Mouse (Mus musculus): ENCODE measurements around the gene Mindy4. TPM values are rescaled to one million over a fixed set of nuclear protein-coding genes. Genes with fewer than 3 reads are reported as not detected.

Gene Mindy4
- total RNA-seq, 2 experiments from 2014 or later = 2.7 to 3.8 TPM

DNA sequence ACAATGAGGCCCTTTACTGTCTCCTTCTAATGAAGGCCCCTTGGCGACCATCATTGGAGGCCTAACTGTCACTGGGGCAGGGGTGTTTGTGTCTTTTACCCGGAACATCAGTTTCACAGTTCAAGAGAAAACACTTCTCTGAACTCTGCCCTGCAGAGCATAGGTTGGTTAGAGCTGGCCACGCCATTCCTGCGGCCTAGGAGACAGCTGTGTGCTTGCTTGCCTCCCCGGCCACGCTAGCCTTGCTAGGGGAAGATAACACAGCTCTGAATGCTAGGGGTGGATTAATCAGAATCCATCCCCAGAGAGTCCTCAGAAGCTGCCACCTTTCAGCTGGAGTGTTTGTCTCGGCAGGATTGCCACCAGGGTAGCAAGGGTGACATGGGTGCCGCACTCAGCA lies 96.3 kb downstream of the Mindy4 start:
- DNase-seq = no peak
- TF ChIP-seq CTCF (IDR thresholded peaks at IDR 0.05) = no peak
- Histone ChIP-seq H3K4me3 (no peak overlapping the region), H3K27ac (no peak overlapping the region)
- intact Hi-C loops (cut with DNase I) = no loop called here

DNA sequence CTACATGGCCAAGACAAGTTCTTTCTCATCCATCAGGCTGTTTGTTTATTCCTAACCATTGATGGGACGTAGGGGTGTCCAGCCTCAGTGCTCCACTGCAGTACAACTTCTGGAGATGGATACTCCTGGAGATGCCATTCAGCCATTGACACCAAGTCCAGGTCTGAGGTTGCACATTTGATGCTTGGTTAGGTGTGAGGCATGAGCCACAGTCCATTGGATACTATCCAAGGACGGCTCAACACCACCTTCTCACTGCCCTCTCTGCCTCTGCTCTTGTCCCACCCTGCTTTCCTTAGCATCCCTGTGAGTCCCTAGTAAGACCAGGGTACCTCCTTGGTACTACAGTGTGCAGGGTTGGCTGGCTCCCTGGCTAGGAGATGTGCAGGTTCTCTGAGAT lies 96.7 kb downstream of the Mindy4 start:
- intact Hi-C loops (cut with DNase I) = no loop called here
- TF ChIP-seq CTCF (IDR thresholded peaks at IDR 0.05) = no peak
- Histone ChIP-seq H3K27ac (no peak overlapping the region), H3K4me3 (no peak overlapping the region)
- DNase-seq = no peak

DNA sequence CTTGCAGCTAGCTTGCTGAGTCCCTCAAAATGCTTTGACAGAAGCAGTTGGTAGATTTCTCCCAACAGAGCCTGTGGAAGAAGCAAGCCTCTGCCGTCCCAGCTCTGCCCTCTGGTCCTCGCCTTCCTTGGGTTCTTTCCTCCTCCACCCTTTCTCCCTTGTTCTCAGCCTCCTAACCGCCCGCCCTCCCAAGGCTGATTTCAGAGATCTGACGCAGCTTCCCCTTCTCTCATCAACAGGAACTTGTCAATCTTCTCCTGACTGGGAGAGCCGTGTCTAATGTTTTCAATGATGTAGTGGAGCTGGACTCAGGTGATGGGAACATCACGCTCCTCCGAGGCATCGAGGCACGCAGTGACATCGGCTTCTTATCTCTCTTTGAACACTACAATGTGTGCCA lies 97.5 kb downstream of the Mindy4 start:
- TF ChIP-seq CTCF (IDR thresholded peaks at IDR 0.05) = no peak
- intact Hi-C loops (cut with DNase I) = no loop called here
- DNase-seq = no peak
- no peak overlapping the region for H3K27ac ChIP-seq
- no peak overlapping the region for H3K4me3 ChIP-seq

DNA sequence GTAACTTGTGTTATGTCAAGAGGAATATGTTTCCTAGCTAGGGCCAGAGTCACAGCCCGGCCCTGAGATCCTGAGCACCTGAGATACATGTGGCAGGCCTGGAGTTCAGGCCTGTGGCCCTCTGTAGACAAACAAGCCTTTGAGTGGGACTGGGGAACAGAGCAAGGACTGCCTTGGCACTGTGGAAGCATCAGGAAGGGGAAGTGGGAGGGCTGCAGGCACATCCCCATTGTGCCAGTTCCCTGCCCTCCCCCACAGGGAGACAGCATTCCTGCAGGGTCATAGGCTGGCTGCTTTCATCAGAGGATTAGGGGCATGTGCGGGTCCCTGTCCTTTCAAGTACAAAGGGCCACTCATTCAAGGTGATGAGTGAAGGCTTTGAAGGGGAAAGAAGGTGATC lies 107.0 kb downstream of the Mindy4 start:
- no peak overlapping the region for H3K27ac ChIP-seq
- intact Hi-C loops (cut with DNase I) = no loop called here
- DNase-seq = no peak
- no peak overlapping the region for H3K4me3 ChIP-seq
- TF ChIP-seq CTCF (IDR thresholded peaks at IDR 0.05) = no peak

DNA sequence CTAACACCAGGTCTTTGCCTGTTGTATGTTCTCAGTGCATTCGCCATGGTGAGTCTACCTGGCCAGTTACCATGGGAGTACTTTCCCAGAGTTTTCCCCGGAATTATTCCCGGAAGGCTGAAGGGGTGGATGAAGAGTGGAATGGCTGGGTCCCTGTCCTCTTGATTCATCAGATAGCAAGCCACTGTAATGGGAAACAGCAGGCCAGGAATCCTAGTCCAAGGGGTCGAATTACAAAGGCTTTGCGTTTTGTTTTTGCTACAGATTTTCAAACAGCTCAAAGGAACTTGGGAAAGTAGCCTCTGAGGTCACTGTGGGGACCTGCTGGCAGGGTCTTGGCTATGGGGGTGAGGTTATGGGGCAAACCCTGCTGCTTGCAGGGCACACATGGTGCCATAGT lies 108.8 kb downstream of the Mindy4 start:
- intact Hi-C loops (cut with DNase I) = no loop called here
- no peak for DNase-seq
- Histone ChIP-seq H3K4me3 (no peak overlapping the region), H3K27ac (no peak overlapping the region)
- no peak for TF ChIP-seq CTCF (IDR thresholded peaks at IDR 0.05)

DNA sequence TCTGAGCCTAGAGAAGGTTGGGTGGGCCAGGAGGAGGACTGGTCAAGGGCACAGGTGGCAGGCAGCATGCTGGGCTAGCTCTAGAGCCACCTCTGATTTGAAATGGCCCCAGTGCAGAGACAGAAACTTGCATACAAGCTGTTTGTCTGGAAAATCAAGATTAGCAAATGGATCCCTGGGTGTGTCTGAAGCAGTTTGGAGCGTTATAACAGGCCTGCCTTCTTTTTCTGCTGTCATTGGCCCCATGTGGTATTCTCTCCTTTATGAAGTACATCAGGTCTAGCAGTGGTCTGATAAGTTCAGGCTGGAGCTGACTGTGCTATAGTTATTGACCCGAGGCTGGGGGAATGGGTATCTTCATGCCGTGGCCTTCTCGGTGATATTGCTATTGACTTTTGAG lies 110.7 kb downstream of the Mindy4 start:
- intact Hi-C loops (cut with DNase I) = no loop called here
- H3K4me3 ChIP-seq = no peak overlapping the region
- no peak for TF ChIP-seq CTCF (IDR thresholded peaks at IDR 0.05)
- no peak for DNase-seq
- H3K27ac ChIP-seq = no peak overlapping the region; the same call in 1 of the 2 replicates

DNA sequence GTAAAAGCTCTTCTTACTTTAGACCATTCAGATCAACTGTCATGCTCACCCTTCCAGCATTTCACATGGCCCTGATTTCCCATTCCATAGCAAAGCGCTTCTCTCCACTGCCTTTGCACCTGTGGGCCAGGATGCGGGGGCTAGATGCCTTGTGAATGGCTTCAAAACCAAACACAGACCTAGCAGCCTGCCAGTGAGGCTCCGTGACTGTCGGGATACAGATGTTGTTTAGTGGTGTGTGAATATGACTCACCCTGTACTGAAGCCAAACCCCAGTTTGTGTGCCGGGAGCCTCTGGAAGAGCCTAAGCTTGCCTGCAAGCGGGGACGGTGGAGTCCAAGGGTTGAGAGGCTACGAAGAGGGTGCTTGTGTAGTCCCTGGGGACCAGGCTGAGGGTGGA lies 111.4 kb downstream of the Mindy4 start:
- no peak overlapping the region for H3K27ac ChIP-seq
- intact Hi-C loops (cut with DNase I) = no loop called here
- peak; percentile 56 for DNase-seq
- H3K4me3 ChIP-seq = no peak overlapping the region
- no peak for TF ChIP-seq CTCF (IDR thresholded peaks at IDR 0.05)

DNA sequence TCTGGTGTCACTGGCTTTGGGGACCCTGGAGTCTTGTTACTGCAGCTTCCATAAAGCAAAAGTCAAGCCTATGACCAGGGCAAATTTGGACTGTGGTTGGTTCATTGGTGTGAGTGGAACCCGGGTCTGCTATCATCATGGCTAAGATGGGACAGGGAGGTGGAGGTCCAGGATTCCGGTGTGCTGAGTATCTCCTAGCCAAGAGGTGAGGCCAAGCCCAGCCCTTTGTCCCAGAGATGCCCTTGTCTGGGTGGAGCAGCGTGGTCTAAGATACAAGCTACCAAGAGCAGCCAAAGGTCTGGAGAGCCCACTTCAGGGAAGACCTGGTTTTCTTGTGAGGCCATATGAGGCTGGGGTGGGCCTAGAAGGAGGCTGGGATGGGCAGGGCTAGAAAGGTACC lies 115.4 kb downstream of the Mindy4 start:
- no peak for DNase-seq
- TF ChIP-seq CTCF (IDR thresholded peaks at IDR 0.05) = no peak
- Histone ChIP-seq H3K27ac (no peak overlapping the region), H3K4me3 (no peak overlapping the region)
- intact Hi-C loops (cut with DNase I) = no loop called here

DNA sequence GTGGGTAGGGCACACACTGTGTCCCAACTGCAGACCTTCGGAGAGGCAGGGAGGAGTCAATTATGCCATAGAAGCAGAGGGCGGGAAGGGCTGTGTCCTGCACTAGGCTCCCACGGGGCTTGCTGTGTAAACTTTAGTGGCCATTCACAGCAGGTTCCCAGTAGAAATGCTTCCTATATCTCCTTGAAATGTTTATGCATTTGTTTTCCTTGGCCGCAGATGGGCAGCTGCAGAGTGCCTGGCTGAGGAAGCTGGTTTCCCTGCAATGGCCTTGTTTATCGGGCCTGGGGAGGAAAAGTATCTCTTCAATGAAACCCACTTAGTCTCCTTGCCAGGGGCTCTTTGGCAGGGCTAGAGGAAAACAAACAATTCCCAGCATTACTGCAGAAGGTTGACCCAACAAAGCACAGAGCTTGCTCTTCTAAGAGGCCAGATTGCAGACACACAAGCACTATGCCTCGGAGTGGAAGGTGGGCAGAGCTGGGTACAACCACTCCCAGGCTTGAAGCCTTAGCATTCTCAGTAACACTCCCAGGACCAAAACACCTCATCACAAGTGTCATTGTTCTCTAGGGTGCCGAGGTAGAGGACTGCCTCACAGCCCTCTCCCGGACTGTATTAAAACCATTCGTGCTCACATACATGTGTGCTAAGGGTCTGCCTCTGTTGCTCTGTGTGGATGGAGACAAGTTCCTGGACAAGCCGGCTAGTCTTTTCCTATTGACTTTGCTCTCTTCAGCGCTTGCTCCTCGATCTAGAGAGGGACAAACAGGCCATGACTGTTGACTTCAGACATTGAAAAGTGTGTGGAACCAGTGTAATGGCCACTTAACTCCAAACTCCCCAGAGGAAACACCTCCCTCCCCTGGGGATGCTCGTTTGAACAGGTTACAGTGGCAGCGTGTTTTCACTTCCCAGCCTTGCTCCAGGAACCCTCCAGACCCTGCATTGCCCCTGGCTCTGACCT lies 116.7 kb downstream of the Mindy4 start:
- Histone ChIP-seq H3K4me3 (no peak overlapping the region), H3K27ac (peak overlapping the region; percentile 73)
- intact Hi-C loops (cut with DNase I) = no loop called here
- no peak for TF ChIP-seq CTCF (IDR thresholded peaks at IDR 0.05)
- DNase-seq = no peak

DNA sequence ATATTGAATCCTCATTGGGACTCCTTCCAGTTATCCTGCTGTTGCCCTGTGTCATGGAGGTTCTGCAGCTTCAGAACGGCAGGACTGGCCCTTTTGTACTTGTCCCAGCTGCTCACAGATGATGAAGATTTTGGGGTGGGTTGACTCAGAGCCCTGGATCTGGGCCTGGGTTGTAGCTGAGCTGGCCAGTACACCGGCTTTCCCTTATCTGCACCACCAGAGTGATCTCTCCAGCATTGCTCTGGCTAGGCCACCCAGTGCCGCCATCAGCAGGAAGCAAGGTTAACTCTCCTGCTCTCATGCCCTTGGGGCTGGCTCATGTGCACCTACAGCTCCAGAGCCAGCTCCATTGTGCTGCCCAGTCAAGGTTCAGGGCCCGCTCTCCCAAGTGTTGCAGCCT lies 117.7 kb downstream of the Mindy4 start:
- no peak for DNase-seq
- intact Hi-C loops (cut with DNase I) = no loop called here
- Histone ChIP-seq H3K4me3 (no peak overlapping the region), H3K27ac (no peak overlapping the region)
- no peak for TF ChIP-seq CTCF (IDR thresholded peaks at IDR 0.05)

DNA sequence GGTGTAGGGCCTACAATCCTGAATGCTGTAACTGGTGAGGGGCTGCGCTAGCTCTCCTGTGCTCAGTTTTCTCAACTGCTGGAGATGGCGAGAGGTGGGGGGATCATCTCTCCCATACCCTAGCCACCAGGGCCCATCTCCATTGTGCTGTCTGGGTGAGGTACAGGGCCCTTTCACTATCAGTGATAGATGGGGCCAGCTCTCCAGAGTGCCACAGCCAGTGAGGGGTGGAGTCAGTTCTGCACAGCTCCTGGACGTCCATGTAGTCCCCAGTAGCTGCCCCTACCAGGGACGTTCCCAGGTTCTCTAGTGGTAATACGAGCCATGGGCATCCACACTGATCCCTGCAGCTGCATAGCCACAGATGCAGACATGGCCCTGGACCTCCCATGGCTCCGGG lies 118.3 kb downstream of the Mindy4 start:
- intact Hi-C loops (cut with DNase I) = no loop called here
- no peak for TF ChIP-seq CTCF (IDR thresholded peaks at IDR 0.05)

DNA sequence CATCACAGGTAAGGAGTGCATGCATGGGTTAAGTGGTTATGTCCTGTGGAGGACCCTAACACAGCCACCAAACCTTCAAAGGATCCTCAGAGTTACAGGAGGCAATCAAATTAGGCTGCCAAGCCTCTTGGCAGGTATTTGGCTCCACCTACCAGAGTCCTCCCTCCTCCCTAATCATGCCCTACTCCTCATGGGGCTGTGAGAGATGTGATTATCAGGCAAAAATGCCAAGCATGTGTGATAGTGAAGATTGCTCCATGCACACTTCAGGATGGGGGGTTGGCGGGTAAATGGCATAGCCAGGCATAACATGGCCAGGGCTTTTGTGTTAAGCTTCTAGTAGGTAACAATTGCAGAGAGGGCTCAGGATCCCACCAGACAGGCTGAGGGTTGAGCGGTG lies 119.8 kb downstream of the Mindy4 start:
- TF ChIP-seq CTCF (IDR thresholded peaks at IDR 0.05) = no peak
- Histone ChIP-seq H3K4me3 (no peak overlapping the region), H3K27ac (no peak overlapping the region)
- DNase-seq = no peak
- intact Hi-C loops (cut with DNase I) = no loop called here

More for the DNA sequence above, 118.3 kb downstream of the Mindy4 start:
- DNase-seq = no peak
- Histone ChIP-seq H3K27ac (no peak overlapping the region), H3K4me3 (no peak overlapping the region)

DNA sequence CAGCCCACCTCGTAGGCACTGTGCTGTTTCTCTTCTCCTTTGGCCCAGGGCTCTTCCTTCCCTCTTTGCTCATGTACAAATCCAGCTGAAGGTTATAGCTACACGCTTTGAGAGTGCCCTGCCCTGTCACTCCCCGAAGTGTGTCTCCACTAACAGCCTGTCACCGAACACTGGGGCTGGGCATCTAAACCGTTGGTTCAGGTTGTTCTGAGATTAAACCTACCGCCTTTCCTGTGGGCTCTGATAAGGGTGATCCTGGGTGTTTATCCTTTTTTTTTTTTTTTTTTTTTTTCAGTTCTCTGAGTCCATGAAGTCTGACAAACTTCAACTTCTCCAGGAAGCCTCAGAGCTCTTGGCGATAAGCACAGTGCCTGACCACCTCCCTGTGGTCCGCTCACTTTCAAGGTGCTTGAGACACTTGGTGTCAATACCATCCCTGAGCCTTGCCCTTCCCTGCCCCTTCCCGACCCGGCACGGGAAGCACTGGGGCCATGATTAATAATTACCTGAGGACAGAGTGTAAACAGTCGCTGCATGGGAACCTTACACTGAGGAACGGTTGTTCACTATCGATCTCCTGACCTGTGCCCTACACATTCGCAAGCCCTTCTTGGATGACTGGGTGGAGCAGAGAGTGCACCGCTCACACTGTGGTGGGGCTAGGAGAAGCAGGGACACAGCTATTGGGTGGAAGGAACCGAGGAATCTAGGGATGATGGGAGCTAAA lies 120.9 kb downstream of the Mindy4 start:
- no peak overlapping the region for H3K4me3 ChIP-seq
- no peak overlapping the region for H3K27ac ChIP-seq
- DNase-seq = no peak
- intact Hi-C loops (cut with DNase I) = no loop called here
- no peak for TF ChIP-seq CTCF (IDR thresholded peaks at IDR 0.05)
